Comparison of ENCODE assay signal across 8 mouse cellular contexts in the genomic region with DNA sequence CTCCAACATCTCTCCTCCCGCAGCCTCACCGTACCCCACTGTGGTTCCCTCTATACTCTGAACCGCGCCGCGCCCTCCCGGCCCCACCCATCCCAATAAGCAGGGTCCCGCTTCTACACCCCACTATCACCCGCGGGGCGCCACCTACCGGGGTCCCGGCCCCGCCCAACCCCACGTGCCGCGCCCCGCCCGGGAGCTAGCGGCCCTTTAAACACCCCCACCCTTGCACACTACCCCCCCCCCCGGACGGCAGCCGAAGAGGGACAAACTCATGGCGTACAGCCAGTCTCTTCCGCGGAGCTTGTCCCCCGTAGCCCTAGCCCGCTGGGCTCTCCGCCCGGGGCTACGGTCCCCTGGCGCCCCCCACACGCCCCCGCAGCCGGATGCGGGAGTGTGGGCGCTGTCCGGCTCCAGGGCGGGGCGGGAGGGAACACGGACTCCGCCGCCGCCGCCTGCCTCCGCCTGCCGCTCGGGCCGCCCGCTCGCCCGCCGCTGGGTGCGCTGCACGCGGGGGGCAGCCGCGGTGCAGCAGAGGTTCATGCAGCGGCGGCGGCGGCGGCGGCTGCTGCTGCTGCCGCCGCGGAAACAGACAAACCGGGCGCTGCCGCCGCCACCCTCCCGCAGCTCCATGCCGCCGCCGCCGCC. TPM values are rescaled to one million over a fixed set of nuclear protein-coding genes. Genes with fewer than 3 reads are reported as not detected.
DNase-seq lines count a peak whose midpoint lies in the region; ATAC-seq and TF ChIP-seq lines count a peak whose summit lies in the region.

No protein-coding gene starts in this region.

- TF ChIP-seq CTCF in hindbrain, postnatal 0 days (IDR thresholded peaks at IDR 0.05; ENCODE audit: low read depth) = no peak

- DNase-seq in adrenal gland, adult 18-20 months (ENCODE audit: low spot score in 2 of 2) = peak; percentile 83 to 84
- peak; percentile 77 to 83 for DNase-seq in cerebellum, postnatal 36 days
- peak; percentile 58 for DNase-seq in gastrocnemius, adult 8-10 months (ENCODE audit: low spot score in 2 of 2)
- DNase-seq in hindbrain, postnatal 0 days (ENCODE audit: low spot score) = peak; percentile 79
- DNase-seq in left cerebral cortex, postnatal 14 days (ENCODE audit: low spot score in 2 of 2) = peak; percentile 58 to 76
- DNase-seq in right cerebral cortex, postnatal 14 days = peak; percentile 82
- peak; percentile 88 for DNase-seq in yolk sac, embryonic 10.5 days (ENCODE audit: low spot score)

- under 1% methylated on average over 47 of the region's 76 CpGs for WGBS in hindbrain, postnatal 0 days

- H3K9me3 ChIP-seq in hindbrain, postnatal 0 days (ENCODE audit: low read length) = no peaks in the 10 kb centered on the region
- no peaks in the 10 kb centered on the region for H3K9me3 ChIP-seq in megakaryocyte, embryonic 14.5 days

- peak overlapping the region; percentile 87 for H3K4me3 ChIP-seq in hindbrain, postnatal 0 days (ENCODE audit: low read length)
- H3K4me3 ChIP-seq in megakaryocyte, embryonic 14.5 days (replicated peaks) = peak overlapping the region; percentile 91

- H3K4me1 ChIP-seq in hindbrain, postnatal 0 days (ENCODE audit: insufficient read depth, low read length) = 0 out of 2 replicates have a peak, but pooled peaks cover 3% of the 10 kb centered on the region
- peaks cover 17% of the 10 kb centered on the region for H3K4me1 ChIP-seq in megakaryocyte, embryonic 14.5 days

- H3K36me3 ChIP-seq in hindbrain, postnatal 0 days (ENCODE audit: insufficient read depth, low read length) = no peaks in the 10 kb centered on the region
- H3K36me3 ChIP-seq in megakaryocyte, embryonic 14.5 days (replicated peaks; ENCODE audit: low read length) = no peaks in the 10 kb centered on the region

- H3K4me2 ChIP-seq in hindbrain, postnatal 0 days (ENCODE audit: low read depth, low read length) = peak overlapping the region; percentile 80

- ATAC-seq in hindbrain, postnatal 0 days = peak; percentile 77

- peak overlapping the region; percentile 86 for H3K9ac ChIP-seq in hindbrain, postnatal 0 days (replicated peaks; ENCODE audit: low read length)

- no peaks in the 10 kb centered on the region for H3K27me3 ChIP-seq in hindbrain, postnatal 0 days (ENCODE audit: insufficient read depth, low read length)
- H3K27me3 ChIP-seq in megakaryocyte, embryonic 14.5 days (replicated peaks) = peaks cover 67% of the 10 kb centered on the region

- H3K27ac ChIP-seq in hindbrain, postnatal 0 days = peak overlapping the region; percentile 90

- intact Hi-C loops in left cerebral cortex, postnatal 14 days (cut with DNase I) = loop anchor here (5.0 to 10.0 kb wide), 4 partner anchors 67 to 246 kb away; no protein-coding TSS in a partner anchor

RNA-seq across cellular contexts. Expression of a gene that starts 0.6 kb away (rescaled TPM):
- total RNA-seq in adrenal gland, adult 18-20 months (2021) = 1 to 10 TPM; 7.0 to 7.7 TPM
- total RNA-seq in gastrocnemius, adult 8-10 months (2022) = 1 to 10 TPM; 2.5 to 4.5 (median 2.7) TPM
- total RNA-seq in hindbrain, postnatal 0 days (2014; rRNA removed) = 16.4 and 17.1 TPM in 2 replicates
- polyA plus RNA-seq in hindbrain, postnatal 0 days (2015; fragmentation: Nextera tagmentation; extraction: Ambion mirVana) = 5.4 and 5.7 TPM in 2 replicates
- 10 to 100 TPM; 34.7 to 34.8 TPM for total RNA-seq in left cerebral cortex, postnatal 14 days (2021)
- 0.58 TPM in 1 of 2 replicates, not detected in the other for polyA plus RNA-seq in megakaryocyte, embryonic 14.5 days (2012; ENCODE audit: insufficient read depth, low replicate concordance)

Comparison
In these comparisons a context has a peak if more than half of its experiments do, and no peak if none do; other contexts are left out.
1. Peak in every context shown above with its lines: DNase-seq, ATAC-seq, H3K4me3 ChIP-seq and H3K27ac ChIP-seq.